Mouse (Mus musculus) G1E-ER4 (cell line): Measurements from ENCODE around the gene Cst8. TPM values are rescaled to one million over a fixed set of nuclear protein-coding genes. Genes with fewer than 3 reads are reported as not detected.

Experiments
- GATA1 ChIP-seq: IDR thresholded peaks from one replicate; pipeline ENCODE4 v1.8.0; 2012; ENCODE audit warnings: low read length, inconsistent platforms
- polyA plus RNA-seq: library from polyadenylated mRNA; stranded (reverse); fragments of >175 nt; gene quantifications from 2 replicates; pipeline ENCODE4 v1.2.3, GENCODE M21; 2012

Cst8 gene
- polyA plus RNA-seq, 1 experiment: not detected

DNA sequence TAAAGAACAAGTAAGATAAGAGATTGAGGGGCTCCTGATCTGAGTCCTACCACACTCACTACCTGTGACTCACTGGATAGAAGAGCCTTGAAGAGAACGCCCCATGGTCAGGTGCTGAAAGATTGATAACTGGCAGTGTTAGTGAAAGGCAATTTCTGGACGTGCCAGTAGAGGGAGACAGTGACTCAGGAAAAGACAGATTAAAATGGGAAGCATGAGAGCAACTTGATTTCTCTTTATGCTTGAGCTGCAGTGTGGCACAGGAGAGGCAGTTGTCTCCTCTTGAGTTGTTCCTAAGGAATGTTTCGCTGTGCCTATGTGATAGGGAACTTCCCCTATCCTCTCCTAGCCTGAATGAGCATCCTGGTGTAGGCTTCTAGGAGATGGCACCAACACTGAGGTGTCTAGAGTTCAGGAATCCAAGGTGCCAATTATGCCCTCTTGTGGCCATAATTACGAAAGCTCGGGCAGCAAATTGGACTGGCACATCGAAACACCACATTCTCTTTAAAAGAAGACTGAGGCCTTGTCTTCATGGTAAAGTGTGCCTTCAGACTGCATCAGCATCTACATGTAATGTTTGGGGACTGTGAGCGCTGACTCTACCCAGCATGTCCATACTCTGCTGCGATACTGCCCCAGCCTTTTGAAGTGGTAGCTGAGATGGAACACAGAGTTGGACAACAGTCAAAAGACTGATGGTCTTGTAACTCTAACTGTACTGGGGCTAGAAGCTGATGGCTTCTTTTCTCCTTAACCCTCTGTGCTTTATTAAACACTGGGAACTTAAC is 52.7 kb downstream of the Cst8 start:
- no peak for TF ChIP-seq GATA1

Other genes with a start within 250 kb of the Cst8 start
- gene Nxt1, start 126.2 kb upstream of the Cst8 start, polyA plus RNA-seq: 29.7 and 37.5 TPM in 2 replicates
- gene Gzf1, start 117.8 kb upstream of the Cst8 start, polyA plus RNA-seq: 11.9 and 14.9 TPM in 2 replicates
- gene Napb, start 66.3 kb upstream of the Cst8 start, polyA plus RNA-seq: not detected in 2 replicates
- gene Cstl1, start 48.4 kb upstream of the Cst8 start, polyA plus RNA-seq: not detected in 2 replicates
- gene Cst11, start 27.3 kb upstream of the Cst8 start, polyA plus RNA-seq: not detected in 2 replicates
- gene 8030411F24Rik, start 16.8 kb upstream of the Cst8 start, polyA plus RNA-seq: not detected in 2 replicates
- gene Cst12, start 9.4 kb upstream of the Cst8 start, polyA plus RNA-seq: not detected in 2 replicates
- not detected in 2 replicates for gene Cst13, start 21.3 kb downstream of the Cst8 start, polyA plus RNA-seq
- not detected in 2 replicates for gene Cst9, start 36.4 kb downstream of the Cst8 start, polyA plus RNA-seq
- gene 9230104L09Rik, start 66.3 kb downstream of the Cst8 start, polyA plus RNA-seq: not detected in 2 replicates
- 103 and 150 TPM in 2 replicates for gene Cst3, start 76.9 kb downstream of the Cst8 start, polyA plus RNA-seq
- gene Gm1330, start 204.5 kb downstream of the Cst8 start, polyA plus RNA-seq: not detected in 2 replicates
- gene Gm10750, start 218.5 kb downstream of the Cst8 start, polyA plus RNA-seq: not detected in 2 replicates